Mouse (Mus musculus) ovary, postnatal 10 days (tissue): ENCODE measurements around the gene Fndc3b.

ENCODE experiments used
- DNase-seq: peaks from one replicate; pipeline ENCODE4 v3.0.0; 2022; ENCODE audit warnings: low spot score

Gene Fndc3b

DNA sequence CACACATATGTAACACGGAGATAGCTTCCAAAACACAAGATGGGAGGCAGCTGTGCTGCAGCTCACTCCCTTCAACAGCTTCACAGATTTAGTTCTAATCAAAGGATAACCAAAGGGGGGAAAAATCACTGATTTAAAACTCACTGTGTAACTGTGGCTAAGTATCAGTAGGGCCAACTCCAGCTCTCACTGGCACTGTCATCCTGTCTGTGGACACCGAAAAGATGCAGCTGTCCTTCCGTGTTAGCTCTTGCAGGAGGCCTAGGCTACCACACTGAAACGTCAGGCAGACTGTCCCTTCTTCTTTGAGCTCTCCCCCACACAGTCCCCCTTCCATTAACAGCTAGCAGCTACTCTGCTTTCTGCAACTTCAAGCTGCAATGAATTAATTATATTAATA is 89.9 kb downstream of the Fndc3b start:
- DNase-seq = no peak

DNA sequence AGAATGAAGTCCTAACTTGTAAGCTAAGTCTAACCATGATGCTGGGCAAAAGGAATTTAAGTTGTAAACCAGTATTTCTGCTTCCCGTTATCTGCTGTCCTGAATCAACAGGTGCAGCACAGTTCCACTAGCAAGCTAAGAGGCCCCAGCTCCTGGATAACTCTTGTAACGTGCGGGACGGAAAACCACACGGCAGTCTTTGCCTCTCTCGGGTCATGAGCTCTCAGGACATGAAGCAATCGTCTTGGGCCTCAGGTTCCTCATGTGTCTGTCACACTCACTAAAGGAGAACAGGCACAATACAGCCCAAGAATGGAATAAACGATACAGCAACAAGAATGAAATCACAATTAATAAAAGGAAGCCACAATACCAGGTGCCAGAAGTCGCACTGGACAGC is 93.4 kb downstream of the Fndc3b start:
- no peak for DNase-seq

DNA sequence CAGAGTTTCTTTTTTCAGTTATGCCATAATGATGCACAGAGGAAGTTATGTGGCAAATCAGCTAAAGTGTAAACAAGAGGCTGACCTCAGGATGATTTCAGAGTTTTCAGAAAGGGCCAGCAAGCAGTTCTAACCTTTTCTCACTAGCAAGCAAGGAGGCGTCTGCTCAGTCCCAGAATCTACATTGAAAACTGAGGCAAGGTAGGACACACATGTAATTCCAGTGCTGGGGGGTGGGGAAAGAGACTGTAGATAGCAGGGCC is 93.9 kb downstream of the Fndc3b start:
- no peak for DNase-seq

DNA sequence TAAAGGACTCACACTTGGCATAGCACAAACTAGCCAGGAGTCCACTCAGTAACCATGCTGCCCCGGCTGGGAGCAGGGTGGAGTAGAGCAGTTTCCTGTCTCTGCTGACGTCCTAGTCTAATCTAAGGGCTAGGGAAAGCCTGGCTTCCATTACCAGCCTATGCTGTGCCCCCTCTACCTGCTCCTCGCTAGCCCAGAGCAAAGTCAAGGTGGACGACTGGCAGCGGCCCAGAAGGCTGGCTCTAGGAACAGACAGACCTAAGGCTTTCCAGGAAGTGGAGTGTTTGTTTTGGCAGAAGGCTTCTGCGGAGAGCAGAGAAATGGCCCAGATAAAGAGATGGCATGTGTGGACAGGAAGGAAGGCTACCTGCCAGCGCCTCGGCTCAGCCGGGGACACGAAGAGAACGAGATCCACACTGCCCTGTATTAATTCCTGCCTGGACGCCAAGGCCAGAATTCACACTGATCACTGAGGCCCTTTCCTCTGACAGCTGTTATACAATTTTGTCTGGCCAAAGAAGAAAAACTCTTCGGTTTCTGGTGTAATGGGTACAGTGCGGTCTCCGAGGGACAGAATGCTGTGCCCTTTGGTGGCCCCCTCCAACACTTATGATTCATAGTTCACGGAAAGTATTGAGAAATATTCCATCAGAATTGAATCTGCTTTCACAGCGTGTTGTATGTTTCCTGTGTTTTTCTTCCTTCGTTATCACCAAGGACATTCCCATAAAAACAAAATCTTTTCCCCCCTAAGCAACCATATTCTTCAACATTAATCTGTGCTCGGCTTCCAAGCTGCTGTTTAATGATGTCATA is 94.5 kb downstream of the Fndc3b start:
- no peak for DNase-seq

DNA sequence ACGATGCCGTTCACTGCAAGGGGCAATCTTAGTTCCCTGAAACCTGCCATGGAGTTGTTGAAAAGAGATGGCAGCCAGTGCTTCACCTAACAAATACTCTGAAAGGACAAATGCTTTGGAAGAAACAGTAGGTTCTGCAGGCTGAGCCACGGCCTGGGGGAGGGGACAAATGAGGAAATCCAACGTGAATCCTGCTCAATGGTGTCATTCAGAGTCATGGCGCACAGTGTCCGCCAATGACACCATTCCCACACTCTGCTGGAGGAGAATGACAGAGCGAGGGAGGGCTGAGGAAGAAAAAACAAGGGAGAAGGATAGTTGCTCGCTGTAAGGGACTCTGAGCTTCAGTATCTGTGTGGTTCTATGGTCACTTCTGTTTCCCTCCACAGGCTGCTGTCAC is 95.6 kb downstream of the Fndc3b start:
- no peak for DNase-seq

DNA sequence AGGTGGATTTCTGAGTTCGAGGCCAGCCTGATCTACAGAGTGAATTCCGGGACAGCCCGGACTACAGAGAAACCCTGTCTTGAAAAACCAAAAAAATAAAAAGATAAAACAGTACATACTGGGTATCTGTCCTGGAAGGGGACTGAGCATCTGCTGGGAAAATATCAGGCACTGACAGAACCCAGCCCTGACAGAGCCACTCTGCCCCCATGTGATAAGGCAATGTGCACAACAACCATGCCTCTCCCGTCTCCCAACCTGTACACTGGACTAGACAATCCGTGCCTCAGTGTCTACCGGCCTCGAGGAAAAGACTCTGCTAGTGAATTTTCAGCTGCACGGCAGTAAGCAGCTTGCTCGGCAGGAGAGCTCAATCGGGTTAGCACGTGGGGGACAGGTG is 97.3 kb downstream of the Fndc3b start:
- DNase-seq = no peak

DNA sequence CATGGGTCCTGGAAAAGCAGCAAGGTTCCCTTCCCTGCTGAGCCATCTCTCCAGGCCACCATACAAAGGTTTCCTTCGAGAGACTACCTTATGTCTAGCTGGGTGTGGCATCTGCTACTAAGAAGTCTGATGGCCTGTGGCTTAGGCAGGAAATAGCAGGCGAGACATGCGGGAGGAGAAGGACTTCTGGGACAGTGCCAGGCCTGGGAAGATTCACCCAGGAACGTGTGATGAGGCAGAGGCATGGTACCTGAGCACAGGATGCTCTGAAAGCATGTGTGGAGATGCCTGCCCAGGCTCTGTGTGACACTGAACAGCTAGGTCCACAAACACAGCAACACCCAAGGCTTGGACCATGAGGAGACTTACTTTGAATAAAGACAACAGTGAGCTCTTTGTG is 98.1 kb downstream of the Fndc3b start:
- no peak for DNase-seq

DNA sequence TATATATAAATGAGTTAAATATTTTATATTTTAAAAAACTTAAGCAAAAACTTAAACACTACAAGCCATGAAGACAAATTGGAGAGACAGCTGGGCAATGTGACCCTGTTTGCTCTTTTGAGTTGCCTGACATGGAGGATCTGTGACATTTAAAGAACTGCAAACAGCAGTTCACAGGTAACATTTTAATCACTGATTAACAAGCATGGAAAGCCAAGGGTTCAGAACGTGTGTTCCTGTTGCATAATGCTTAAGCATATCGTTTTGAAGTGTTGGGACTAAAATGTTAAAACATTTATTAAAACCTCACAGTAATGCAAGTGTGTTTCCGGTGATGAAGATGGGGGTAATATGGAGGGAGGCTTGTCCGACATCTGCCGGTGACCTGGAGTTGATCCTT is 99.1 kb downstream of the Fndc3b start:
- no peak for DNase-seq

DNA sequence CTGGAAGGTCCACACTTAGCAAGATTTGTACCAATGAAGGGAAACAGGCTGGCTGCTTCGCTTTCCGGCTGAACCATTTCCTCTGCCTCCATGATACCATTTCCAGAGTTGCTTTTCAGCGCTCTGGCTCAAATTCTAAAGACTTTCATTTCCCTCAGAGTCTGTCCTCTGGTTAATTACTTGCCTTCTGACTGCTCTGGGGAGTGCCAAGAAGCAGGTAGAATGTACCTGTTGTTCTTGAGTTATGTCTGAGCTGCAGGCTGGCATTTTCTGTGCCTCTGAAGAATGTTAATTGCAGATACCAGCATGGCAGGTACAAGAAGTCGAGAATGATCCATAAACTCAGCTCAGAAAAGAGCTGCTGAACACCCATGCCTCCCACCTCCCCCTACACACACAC is 100.6 kb downstream of the Fndc3b start:
- no peak for DNase-seq

DNA sequence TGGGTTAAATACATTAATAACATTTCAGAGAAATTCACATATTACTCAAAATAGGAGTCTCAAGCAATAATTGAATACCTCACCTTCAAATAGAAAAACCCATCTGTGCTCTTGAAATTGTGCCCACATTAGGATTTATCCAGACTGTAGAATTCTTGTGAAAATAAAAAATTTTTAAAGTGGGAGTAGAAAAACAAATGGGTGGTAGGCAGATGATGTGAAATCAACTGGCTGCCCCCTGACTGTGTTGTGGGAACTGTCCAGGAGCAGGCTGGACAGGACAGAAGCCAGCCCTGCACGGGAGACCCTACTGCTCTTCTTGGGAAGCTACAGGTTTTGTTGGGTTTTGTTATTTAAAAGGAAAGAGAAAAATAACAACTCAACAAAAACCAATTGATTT is 101.0 kb downstream of the Fndc3b start:
- no peak for DNase-seq

DNA sequence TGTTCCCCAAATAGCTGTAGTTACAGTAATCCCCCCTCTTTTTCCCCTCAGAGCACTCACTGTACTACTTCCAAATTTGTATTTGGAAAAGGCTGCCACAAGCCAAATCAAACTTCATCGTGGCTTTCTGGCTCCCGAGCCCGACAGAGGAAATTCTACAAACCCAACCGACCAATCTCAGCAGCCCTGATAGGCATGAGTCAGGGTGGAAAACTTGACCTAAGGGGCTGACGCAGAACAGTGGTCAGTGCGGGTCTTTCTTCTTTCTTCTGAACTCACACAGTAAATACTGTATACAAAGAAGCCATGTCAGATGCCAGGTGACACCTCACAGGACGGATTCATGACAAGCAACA is 103.3 kb downstream of the Fndc3b start:
- DNase-seq = no peak

DNA sequence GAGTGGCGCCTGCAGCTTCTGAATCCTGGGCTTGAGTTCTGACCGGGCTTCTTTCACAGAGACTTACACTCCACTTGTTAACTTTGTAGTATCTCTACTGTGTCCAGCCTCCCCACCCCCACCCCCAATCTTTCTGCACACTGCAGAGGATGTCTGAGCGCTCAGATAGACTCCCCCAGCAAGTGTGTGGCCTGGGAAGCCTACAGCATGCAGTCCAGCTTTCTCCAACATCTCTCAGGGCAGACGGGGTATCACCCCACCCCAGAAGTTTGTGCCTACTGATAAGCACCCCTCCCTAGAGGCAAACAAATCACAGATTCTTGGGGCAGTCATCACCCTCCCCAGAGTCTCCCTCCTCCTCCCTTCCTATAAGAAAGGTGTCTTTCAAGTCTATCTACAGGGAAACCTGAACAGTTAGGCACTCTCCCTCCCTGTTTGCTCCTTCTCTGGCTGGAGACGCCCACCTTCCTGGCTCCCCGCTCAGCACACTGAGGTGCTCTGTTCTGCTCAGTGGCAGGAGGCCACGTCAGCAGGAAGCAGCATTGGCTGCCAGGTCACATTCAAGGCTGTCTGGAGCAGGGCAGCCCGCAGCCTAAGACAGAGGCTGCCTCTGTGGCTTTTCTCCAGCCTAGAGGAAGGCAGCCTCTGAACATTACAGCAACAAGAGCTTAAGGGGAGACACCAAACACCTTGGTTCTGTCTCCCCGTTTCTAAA is 103.9 kb downstream of the Fndc3b start:
- no peak for DNase-seq

DNA sequence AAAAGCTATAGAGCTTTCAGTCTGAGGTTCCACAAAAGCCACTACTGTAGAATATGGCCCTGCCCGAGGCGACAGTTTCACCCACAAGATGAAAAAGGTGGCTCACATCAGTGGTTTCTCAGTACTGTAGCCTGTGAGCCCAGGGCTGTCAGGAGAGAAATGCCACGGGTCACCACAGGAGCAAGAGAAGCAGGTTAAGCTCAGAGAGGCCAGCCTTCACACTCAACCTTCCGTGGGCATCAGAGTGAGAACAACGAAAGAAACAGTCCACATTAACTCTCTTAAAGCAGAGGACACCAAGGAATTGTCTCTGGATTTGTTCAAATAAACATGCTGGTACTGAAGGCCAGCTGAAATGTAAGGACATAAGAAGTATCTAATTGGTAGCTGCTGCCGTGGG is 104.5 kb downstream of the Fndc3b start:
- DNase-seq = no peak

DNA sequence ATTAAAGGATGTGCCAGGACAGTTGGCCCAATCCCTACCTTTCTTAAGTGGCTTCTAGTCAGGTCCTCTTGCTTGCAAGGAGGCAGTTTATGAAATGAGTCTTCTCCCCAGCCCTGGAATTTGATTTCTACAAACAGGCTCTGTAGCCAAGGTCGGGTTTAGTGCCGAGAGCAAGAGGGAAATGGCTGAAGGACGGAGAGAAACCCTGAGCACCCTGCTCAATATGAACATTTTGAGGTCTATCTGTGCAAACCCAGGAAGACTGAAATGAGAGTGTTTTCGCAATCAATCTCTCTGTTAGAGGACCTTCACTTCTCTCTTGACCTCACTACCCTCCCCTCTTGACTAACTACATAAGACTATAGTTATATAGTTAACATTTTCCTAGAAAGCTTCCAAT is 105.5 kb downstream of the Fndc3b start:
- DNase-seq = no peak

DNA sequence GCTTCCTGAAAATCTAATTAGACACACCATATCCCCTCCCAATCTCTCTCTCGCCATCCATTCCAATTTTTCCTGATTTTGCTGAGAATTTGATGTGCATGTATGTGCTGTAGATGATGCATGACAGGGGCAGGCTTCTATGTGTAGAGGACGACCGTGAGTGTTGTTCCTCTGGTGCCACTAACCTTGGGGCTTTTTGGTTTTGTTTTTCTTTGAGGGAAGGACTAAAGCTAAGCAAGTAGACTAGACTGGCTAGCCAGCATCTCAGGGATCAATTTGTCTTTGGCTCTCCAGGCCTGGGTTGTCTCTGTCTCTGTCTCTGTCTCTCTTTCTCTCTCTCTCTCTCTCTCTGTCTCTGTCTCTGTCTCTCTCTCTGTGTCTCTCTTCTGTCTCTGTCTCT is 106.0 kb downstream of the Fndc3b start:
- DNase-seq = no peak

DNA sequence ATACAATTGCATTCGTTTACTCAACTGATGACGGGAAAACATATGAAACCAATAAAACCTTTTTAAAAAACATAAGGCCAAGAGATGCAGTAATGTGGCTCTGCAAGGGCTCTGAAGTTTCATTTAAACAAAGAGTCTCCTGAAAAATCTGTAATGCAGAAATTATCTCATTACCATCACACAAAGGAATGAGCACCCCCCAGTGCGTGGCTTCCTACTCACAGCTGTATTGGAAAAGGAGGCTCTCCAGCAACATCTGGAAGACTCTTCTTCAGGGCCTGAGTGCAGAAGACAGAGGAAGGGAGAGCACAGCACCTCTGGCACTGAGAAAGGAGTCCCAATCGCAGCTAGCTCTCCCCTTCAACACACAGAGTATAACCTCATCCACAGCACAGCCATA is 106.5 kb downstream of the Fndc3b start:
- no peak for DNase-seq

DNA sequence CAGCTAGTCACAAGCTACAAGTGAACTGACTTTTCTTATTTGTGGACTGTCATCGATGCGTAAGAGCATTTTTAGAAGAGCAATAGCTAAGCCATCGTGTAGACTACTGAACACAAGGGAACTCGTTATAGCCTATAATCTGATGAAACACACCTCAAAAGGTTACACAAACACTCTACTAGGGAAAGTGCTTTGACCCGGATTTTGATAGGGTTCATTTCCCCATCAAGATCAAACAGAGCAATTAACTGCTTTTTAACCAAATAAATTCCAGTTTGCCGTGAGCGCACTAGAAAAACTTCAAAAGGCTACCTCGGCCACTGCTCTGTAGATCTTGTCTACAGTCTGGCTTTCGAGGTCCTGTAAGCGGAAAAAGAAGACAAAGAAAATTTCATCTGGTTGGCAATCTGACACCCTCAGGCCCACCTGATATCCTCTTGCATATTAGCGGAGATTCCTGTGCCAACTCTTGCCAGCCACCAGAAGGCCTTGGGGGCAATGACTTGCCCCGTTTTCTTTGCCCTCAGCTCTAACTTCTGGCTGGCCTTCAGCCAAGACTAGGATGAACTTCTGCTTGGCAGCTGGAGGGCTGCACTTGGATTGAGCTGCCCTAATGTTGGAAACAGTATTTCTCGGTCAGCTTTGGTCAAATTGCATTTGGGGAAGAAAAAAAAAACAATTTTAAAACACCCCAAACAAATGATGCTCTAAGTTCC is 107.0 kb downstream of the Fndc3b start:
- no peak for DNase-seq

DNA sequence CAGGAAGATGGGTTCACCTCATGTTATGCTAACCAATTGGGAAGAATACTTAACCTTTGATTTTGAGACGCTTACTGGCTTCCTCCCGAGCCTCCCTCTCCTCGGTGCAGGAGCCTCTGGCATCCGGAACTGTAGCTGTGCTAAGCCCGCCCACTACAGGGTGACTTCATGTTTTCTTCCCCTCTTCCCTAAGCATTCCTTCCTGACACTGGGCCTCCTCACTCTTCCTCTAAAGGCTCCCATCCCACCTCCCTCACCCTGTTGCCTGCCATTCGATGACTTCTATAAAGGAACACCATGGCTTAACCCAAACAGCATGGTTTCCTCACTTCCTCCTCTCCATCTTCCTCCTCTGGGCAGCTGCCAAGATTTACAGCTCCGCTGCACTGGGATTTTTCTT is 110.5 kb downstream of the Fndc3b start:
- DNase-seq = no peak

DNA sequence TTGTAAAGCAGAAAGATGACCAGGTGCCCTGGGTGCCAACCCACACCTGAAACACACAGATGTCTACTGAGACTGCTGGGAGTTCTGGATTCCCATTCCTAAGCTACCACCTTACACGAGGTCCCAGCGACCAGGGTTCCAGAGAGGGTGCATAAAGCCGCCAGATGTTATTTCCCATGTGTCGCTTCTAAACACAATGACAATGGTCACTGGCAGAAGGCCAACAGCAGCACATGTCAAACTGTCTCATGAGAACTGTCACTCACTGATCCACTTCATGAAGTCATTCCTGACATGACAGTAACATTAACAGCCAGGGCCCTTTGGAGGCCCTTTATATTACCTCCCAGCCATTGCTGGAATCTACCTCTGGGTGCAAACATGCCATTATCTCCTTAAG is 110.9 kb downstream of the Fndc3b start:
- DNase-seq = no peak

DNA sequence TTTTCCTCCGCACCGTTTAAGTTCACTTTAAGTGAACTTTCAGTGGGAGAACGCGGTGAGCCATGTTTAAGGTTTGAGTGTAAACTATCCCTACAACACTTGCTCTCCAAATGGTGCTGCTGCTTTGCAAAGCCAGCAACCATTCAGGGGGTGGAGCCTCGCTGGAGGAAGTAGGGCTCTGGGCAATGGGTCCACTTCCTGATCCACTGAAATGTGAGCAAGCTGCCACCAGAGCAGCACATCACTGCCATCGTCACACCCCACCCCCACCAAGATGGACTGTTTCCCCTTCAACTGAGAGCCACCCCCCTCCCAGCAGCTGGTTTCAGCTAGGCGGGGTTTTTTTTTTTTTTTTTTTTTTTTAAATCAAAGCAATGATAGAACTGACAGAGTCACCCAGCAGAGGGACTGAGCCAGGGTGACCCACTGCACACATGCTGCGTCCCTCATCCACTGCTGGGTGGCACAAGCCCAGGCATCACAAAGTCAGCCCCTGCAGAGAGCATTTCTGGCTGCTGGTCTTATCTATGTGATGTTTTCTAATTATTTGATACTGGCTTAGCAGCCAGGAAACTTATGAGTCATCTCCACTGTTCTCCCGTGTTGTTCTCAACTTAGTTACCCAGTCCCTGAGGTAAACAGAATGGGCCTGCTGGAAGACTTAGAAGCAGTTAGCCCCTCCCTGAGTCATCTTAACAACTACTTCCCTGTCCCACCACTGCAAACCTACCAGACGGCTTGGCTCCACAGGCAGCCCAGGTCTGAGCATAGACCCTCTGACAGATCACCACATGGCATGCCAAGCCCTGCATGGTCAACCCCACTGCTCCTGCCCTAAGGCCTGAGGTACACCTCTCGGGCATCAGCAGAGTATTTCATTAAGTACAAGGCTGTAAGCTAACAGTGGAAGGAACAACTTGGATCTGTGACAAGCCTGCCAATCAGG is 112.4 kb downstream of the Fndc3b start:
- DNase-seq = no peak

DNA sequence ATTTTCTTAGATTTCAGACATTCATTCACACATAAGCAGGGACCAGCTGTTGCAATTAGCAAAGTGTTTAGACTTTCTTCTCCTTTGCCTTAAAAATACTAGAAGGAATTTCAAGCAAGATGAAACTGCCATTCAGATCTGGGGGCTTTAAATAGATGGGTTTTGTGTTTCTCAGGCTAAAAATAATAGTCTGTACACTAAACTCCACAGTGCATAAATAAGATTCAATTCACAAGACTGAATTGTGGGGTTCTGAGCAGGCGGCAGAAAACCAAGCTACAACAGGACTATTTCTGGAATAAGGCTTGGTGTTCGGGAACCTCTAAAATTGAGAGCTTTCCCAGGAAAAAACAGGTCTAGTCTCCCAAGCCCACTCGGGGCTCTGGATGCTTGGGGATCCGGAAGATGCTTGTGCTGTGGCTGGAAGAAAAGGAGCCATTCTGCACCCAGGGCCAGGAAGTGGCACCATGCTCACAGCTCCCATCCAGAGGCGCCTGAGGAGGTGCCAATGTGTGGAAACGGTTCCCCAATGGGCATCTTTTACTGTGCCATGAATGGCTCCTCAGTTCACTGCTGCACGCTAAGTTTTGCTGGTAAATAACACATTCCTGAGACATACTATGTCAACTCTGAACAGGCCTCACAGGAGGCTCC is 117.5 kb downstream of the Fndc3b start:
- no peak for DNase-seq
